Mouse (Mus musculus): ENCODE data around the gene Lrrc4.

The Lrrc4 gene

DNA sequence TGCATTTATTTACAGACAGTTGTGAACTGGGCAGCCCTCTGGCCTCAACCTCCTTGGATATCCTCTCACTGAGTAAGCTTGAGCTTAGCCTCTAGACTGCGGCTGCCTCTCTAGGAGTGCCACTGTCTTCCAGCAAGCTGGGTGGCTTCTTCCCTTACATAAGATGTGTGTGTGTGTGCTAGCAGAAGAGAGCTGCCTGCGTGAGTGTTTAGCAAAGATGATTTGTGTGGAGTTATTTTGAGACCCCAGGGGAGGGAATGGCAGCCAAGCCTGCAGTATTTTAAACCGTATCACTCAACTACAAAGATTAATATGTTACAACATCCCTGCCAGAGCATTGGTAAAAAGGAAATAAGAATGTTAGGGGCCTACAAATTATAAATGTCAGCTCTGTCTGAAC, 49.9 kb downstream of the Lrrc4 start:
- DNase-seq (ENCODE audit: low read depth, low spot score) = no peak

GRCm38 (mm10) chr6:28771331-28771730, 60.2 kb downstream of the Lrrc4 start:
- no peak for DNase-seq (ENCODE audit: low read depth, low spot score)

- no peak for DNase-seq (ENCODE audit: low read depth, low spot score)
Measured at GRCm38 (mm10) chr6:28767891-28768481, 63.6 kb downstream of the Lrrc4 start.

DNA sequence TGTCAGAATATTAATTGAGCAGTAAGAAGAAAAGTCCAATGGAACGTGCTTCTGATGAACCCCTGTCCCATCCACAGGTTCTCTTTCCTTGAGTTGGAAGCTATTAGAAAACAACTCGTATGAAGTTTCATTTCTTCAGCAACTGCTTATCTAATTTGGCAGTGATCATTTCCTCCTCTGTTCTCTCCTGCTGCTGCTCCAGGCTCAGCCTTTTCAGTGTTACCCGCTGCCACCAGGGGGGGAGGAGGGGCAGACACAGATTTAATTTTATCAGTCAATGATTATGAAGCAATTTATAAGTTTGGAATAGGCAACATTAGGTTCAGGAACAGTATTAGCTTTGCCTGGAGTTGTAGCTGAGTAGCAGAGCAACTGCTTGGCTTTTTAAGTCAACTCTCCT, 64.9 kb downstream of the Lrrc4 start:
- no peak for DNase-seq (ENCODE audit: low read depth, low spot score)

GRCm38 (mm10) chr6:28762132-28762775, 69.3 kb downstream of the Lrrc4 start:
- no peak for DNase-seq (ENCODE audit: low read depth, low spot score)

GRCm38 (mm10) chr6:28761728-28762127, 69.8 kb downstream of the Lrrc4 start:
- DNase-seq (ENCODE audit: low read depth, low spot score) = no peak

DNA sequence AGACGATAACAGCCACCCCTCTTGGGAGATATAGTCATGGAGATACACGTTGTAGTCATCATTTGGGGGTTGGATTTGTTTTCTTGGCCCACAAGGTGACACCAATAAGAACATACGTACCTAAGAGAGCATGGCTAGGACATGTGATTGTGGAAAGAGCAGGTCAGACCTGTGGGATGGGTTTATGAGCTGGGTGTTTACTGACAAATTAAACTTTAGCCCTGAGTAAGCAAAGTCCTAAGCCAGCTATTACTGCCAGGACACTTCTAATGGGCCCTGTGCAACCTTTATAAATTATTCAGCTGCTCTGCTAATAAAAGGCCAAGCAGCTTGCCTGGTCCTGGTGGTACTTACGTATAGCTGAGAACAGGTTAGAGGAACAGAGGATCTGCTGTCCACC, 73.3 kb downstream of the Lrrc4 start:
- DNase-seq (ENCODE audit: low read depth, low spot score) = no peak

DNA sequence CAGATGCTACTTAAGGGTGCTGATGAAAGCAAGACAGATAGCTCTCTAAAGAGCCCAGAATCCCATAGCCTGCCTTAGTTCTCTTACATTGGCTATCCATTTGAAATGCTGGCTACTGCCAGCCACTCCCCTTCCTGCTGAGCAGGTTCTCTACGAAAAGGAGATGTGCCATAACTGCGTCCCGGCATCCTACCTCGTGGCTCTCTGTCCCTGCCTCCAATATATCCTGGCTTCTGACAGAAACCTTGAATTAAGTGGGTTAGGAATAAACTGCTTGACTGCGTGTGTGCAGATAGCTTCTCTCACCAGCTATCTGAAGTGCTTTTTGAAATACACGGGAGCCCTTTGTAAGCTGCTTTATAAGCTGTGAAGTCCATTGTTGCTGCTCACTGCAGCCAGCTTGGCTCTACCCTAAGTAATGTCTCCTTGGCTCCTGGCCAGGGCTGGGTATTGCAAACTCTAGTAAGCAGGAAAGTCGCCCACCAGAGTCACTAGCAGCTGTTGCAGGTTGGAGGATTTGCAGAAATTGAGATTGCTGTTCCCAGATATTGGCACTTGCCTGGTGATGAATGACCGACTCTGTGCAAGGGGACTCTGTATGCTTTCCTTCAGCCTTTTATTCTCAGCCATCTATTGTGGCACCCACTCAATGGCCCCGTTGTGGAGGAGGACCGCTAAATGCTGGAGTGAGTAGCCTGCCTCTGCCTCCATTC, 75.1 kb downstream of the Lrrc4 start:
- peak; percentile 15 for DNase-seq (ENCODE audit: low read depth, low spot score)

- no peak for DNase-seq (ENCODE audit: low read depth, low spot score)
Measured at GRCm38 (mm10) chr6:28754127-28754898, 77.2 kb downstream of the Lrrc4 start.

DNA sequence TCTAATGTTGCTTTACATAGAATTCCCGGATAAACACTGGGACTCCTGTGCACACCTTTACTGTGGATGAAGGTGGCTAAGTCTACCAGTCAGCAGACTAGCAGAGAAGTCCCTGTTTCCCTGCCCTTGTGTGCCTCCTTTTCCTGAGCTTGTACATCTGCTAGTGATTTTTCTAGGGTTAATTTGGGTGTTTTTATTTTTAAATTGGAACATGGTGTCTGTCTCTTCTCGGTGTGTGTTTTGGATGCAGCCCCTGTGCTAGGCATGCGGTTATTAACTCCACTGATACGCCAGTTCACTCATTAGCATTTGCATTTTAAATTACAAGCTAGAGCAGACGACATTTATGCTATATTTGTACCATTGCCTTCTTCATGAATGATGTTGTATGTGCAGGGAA, 77.9 kb downstream of the Lrrc4 start:
- DNase-seq (ENCODE audit: low read depth, low spot score) = no peak

DNA sequence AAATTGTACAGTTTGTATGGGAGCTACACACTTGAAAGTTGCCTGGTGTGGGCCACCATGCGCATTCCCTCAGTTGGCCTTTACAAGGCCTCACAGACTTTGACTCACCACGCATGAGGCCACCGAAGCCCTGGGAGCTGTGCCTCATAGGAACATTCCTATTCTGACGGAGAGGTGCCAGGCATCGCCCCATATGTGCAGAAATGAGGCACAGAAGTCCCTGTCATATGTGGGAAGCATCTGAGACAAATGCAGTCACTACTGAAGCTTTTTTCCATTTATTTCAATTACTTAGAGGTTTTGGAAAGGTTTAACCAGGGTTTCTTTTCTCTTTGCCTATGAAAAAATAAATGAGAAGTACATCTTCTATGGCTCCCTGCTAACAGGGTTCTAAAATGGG, 78.3 kb downstream of the Lrrc4 start:
- no peak for DNase-seq (ENCODE audit: low read depth, low spot score)

GRCm38 (mm10) chr6:28751186-28751585, 80.4 kb downstream of the Lrrc4 start:
- peak; percentile 24 for DNase-seq (ENCODE audit: low read depth, low spot score)

GRCm38 (mm10) chr6:28749224-28749623, 82.3 kb downstream of the Lrrc4 start:
- DNase-seq (ENCODE audit: low read depth, low spot score) = no peak

GRCm38 (mm10) chr6:28747931-28748670, 83.4 kb downstream of the Lrrc4 start:
- no peak for DNase-seq (ENCODE audit: low read depth, low spot score)

- no peak for DNase-seq (ENCODE audit: low read depth, low spot score)
Measured at GRCm38 (mm10) chr6:28747025-28747424, 84.5 kb downstream of the Lrrc4 start.

- no peak for DNase-seq (ENCODE audit: low read depth, low spot score)
Measured at GRCm38 (mm10) chr6:28745864-28746263, 85.7 kb downstream of the Lrrc4 start.

- DNase-seq (ENCODE audit: low read depth, low spot score) = no peak
Measured at GRCm38 (mm10) chr6:28743586-28743985, 88.0 kb downstream of the Lrrc4 start.

DNA sequence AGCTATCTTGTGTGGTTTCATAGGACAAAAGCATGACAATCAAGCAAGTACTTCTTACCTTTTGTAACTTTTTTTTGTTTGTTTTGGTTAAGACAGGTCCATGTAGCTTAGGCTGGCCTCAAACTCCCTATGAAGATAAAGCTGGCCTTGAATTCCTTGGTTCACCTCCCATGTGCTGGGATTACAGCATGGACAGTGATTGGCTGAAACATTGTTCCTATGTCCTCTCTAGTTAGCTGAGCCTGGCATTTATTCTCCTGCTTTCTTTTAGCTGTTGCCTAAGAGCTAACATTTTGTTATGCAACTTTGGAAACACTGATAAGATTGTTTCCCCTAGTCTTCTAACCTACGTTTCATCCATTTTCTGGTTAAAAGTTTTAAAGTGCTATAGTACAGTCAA, 93.9 kb downstream of the Lrrc4 start:
- no peak for DNase-seq (ENCODE audit: low read depth, low spot score)

GRCm38 (mm10) chr6:28736665-28737064, 94.9 kb downstream of the Lrrc4 start:
- no peak for DNase-seq (ENCODE audit: low read depth, low spot score)

- DNase-seq (ENCODE audit: low read depth, low spot score) = no peak
Measured at GRCm38 (mm10) chr6:28735116-28735515, 96.4 kb downstream of the Lrrc4 start.

DNA sequence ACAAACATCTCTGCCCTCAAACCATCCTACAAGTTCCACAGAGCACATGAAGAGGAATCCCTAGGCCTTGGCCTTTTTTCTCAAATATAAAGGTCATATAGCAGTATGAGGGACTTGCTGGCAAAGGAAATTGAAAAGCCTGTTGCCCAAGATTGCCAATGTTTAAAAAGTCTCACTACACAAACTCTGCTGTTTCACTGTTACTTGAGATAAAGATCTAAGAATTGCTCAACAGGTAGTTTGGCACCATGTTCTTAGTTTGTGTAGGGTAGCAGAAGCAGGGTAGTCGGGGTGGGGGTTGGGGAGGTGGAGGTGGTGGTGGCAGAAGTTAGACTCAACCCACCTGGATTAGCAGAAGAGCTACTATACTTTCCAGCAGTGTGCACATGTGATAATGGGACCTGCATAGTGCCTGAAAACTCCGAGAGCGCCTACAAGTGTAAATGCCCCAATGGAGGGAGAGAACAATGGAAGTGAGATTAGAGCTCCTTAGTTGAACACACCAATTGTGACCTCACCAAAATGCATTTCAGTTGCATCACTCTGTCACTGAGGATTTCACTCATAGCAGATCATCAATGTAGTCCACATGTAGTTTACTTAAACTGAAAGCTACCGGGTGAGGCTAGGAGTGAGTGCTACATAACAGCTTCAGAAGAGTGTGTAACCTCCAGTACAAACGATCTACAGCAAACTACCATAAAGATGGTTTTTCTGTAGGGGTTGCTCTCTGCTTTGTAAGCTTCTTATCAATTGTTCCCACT, 97.5 kb downstream of the Lrrc4 start:
- DNase-seq (ENCODE audit: low read depth, low spot score) = no peak
